Mouse (Mus musculus) ES-E14 (cell line): Measurements from ENCODE around the gene Stard7. TPM values are rescaled to one million over a fixed set of nuclear protein-coding genes. Genes with fewer than 3 reads are reported as not detected.

ENCODE experiments used
- DNase-seq: peaks from one replicate; pipeline ENCODE4 v3.0.0-alpha.2; 2013; ENCODE audit warnings: low read depth, low spot score
- H3K27ac ChIP-seq: 2 replicates; pipeline ENCODE4 v1.5.1; 2012; ENCODE audit warnings: low read depth, mild to moderate bottlenecking, low read length, moderate library complexity, mixed read lengths; ENCODE audit not compliant: poor library complexity, insufficient read depth, severe bottlenecking
- H3K36me3 ChIP-seq: 2 replicates; pipeline ENCODE4 v1.6.1; 2012; ENCODE audit warnings: mild to moderate bottlenecking, low read length, moderate library complexity, mixed read lengths; ENCODE audit not compliant: control insufficient read depth, poor library complexity, insufficient read depth, severe bottlenecking
- H3K4me1 ChIP-seq, 2 experiments: fragments of 150-350 bp in 1 of 2; sonication (generic) in 1 of 2; 2 replicates each; pipeline ENCODE4 v1.6.1; 2012; ENCODE audit warnings: low read length in 2 of 2, mild to moderate bottlenecking in 1 of 2, mixed read lengths in 1 of 2; ENCODE audit not compliant: control insufficient read depth in 2 of 2, insufficient read depth in 2 of 2, poor library complexity in 1 of 2
- H3K4me3 ChIP-seq, 2 experiments: fragments of 150-350 bp in 1 of 2; sonication (generic) in 1 of 2; 2 replicates each; pipeline ENCODE4 v1.5.1; 2012; ENCODE audit warnings: low read length in 2 of 2, low read depth in 1 of 2, mild to moderate bottlenecking in 1 of 2, mixed read lengths in 1 of 2; ENCODE audit not compliant: insufficient read depth in 1 of 2, poor library complexity in 1 of 2, severe bottlenecking in 1 of 2
- H3K9ac ChIP-seq: 2 replicates; pipeline ENCODE4 v1.6.1; 2012; ENCODE audit warnings: low read depth, mild to moderate bottlenecking, low read length, mixed read lengths; ENCODE audit not compliant: poor library complexity, insufficient read depth, severe bottlenecking
- H3K9me3 ChIP-seq: fragments of 150-350 bp; sonication (generic); 2 replicates; pipeline ENCODE4 v1.6.1; 2012; ENCODE audit warnings: low read depth, mild to moderate bottlenecking, low read length; ENCODE audit not compliant: control insufficient read depth, insufficient read depth
- CHD2 ChIP-seq: IDR thresholded peaks from 2 replicates; pipeline ENCODE4 v1.6.1; 2014; ENCODE audit warnings: mild to moderate bottlenecking, low read depth, low read length, inconsistent platforms
- HCFC1 ChIP-seq: IDR thresholded peaks from 2 replicates; pipeline ENCODE4 v1.6.1; 2012; ENCODE audit warnings: low read length, inconsistent platforms, borderline replicate concordance; ENCODE audit not compliant: insufficient read depth
- MAFK ChIP-seq: IDR thresholded peaks from 2 replicates; pipeline ENCODE4 v1.6.1; 2014; ENCODE audit warnings: mild to moderate bottlenecking, low read depth, low read length, inconsistent platforms; ENCODE audit not compliant: insufficient read depth
- ZC3H11A ChIP-seq: IDR thresholded peaks from 2 replicates; pipeline ENCODE4 v1.6.1; 2012; ENCODE audit warnings: low read depth, mild to moderate bottlenecking, inconsistent platforms, low read length, borderline replicate concordance
- ZNF384 ChIP-seq: IDR thresholded peaks from 2 replicates; pipeline ENCODE4 v1.6.1; 2012; ENCODE audit warnings: low read depth, low read length, inconsistent platforms
- in situ Hi-C, 2 experiments: fragments of 600-800 bp; cut with MboI; formaldehyde crosslinking; loops; one replicate each; pipeline ENCODE4 v1.15.1; 2025; ENCODE audit warnings: low sequenced_read_pairs in 2 of 2, inconsistent platforms in 1 of 2; ENCODE audit not compliant: unreplicated experiment in 2 of 2
- total RNA-seq: library from RNA; depleted of rRNA; stranded (reverse); fragments of 300-350 nt; gene quantifications from 2 replicates; pipeline ENCODE4 v1.2.3, GENCODE M21; 2012

Gene Stard7
- total RNA-seq, 1 experiment: 40.7 TPM

DNA sequence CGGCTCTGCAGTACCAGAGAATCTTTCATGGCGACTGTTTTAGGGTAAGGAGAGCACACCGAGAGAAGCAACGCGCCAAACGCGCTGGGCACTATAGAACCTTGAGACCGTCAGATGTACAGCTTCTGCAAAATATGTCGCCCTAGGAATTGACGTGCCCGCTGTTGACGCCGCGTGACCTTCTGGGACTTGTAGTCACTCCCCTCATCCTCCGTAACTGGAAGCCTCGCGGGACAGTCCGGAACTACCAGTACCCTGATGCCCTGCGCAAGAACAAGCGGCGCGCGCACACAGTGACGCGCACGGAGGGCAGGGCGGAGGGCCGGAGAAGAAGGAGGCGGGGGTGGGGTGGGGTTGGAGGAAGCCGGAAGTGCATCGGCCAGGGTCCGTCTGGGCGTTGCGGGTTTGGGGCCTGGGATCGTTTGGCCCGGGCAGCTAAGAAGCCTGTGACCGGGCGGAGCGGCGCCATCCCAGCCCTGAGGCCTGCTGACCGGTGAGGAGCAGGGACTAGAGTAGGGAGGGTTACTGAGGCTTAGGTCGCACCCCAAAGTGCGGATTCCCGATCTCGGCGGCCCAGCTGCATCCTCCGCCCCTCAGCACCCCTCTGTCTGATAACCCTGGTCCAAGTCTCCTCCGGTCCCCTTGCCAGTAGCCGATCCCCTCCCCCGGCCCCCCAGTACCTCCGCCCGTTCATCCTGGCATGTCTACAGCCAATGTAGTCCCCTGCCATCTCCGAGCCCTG lies 22.3 kb upstream of the Stard7 start, which contains the start of the genes Ciao1 and Tmem127:
Ciao1 (minus strand) TSS at position 225 of the 742 bp plus-strand sequence.
Tmem127 (plus strand) TSS at position 317 of the 742 bp plus-strand sequence.
- Histone ChIP-seq H3K36me3 (peaks cover 7% of the 10 kb centered on the region), H3K27ac (peak within 1 kb of the TSS; percentile 72), H3K4me1 (peaks cover 0 to 6% of the 10 kb centered on the region in 2 experiments; a peak in 2 of 4 replicates), H3K9me3 (no peaks in the 10 kb centered on the region), H3K4me3 (peak within 1 kb of the TSS; percentile 97 to 99), H3K9ac (peak within 1 kb of the TSS; percentile 96)
- in situ Hi-C loops: loop anchor here (25.0 kb wide), 2 partner anchors 1390 to 1865 kb away; partner anchors contain the start of gene Polr1b (in 1 of the 2)
- peak; percentile 99 for DNase-seq
- peak; percentile 98 for TF ChIP-seq HCFC1
- no peak for TF ChIP-seq ZNF384
- peak; percentile 95 for TF ChIP-seq CHD2
- TF ChIP-seq MAFK: no peak
- no peak for TF ChIP-seq ZC3H11A

DNA sequence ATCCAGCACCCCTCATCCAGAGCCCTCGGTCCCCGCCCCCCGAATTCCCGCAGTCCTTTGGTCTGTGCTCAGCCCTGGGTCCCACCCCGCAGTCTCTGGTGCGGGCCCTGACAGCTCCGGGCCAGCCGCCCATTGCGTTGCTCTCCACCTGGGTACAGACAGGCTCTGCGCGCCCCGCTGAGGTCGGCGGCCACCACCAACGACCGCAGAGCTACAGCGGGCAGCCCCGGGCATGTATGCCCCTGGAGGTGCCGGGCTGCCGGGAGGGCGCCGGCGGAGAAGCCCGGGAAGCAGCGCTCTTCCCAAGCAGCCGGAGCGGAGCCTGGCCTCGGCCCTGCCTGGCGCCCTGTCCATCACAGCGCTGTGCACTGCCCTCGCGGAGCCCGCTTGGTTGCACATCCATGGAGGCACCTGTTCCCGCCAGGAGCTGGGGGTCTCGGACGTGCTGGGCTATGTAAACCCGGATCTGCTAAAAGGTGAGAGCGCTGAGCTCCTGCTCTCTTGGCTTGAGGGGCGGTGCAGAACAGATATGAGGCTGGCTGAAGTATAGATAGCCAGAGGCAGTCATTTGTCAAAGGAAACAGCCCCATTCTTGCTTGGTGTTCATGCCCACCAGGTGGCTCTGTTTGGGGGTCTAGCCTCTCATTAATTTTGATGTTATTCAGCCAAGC lies 21.5 kb upstream of the Stard7 start:
- Histone ChIP-seq H3K36me3 (peaks cover 7% of the 10 kb centered on the region), H3K27ac (peak overlapping the region; percentile 72; the same call in 1 of the 2 replicates), H3K4me3 (peak overlapping the region; percentile 97 to 99), H3K9ac (peak overlapping the region; percentile 90), H3K4me1 (peaks cover 0 to 6% of the 10 kb centered on the region in 2 experiments; a peak in 2 of 4 replicates), H3K9me3 (no peaks in the 10 kb centered on the region)
- no peak for DNase-seq
- in situ Hi-C loops: loop anchor here (25.0 kb wide), 2 partner anchors 1389 to 1864 kb away; partner anchors contain the start of gene Polr1b (in 1 of the 2)
- TF ChIP-seq HCFC1 (no peak), CHD2 (no peak), ZC3H11A (no peak), MAFK (no peak), ZNF384 (no peak)

DNA sequence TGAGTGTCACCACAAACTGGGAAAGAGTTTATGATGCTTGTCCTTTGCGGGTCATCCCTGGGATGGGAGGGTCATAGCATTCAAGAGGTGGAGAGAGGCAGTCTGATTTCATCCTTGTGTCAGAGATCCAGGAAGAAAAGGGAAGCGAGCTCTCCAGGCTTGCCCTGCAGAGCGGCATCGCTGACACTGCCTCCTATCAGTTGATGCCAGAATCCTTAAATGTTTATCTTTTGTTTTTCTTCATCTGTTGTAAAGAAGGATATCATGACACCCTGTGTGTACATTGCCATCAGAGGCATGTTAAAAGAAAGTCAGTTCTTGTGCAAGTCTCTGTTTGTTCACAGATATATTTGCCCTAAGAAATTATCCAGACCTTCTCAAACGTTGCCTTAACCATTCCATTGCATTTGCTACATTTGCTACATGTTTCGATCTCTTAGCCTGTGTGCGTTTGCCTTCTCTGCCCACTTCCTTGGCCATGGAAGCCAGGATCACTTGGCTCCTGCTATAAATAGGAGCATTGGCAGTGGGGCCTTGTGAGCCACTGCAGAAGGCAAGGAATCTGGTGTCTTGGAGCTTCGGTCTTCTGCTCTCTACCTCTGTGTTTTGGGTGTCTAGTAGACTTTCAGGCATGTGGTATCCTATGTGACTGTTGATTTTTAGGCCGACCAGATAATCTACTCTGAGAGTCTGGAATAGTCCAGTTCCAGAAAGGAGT lies 19.6 kb upstream of the Stard7 start:
- H3K27ac ChIP-seq: no peak overlapping the region
- no peak overlapping the region for H3K4me3 ChIP-seq
- H3K9ac ChIP-seq: no peak overlapping the region
- in situ Hi-C loops: no loop called here
- H3K9me3 ChIP-seq: no peaks in the 10 kb centered on the region
- peaks cover 0 to 6% of the 10 kb centered on the region in 2 experiments; a peak in 2 of 4 replicates for H3K4me1 ChIP-seq
- no peaks in the 10 kb centered on the region; the same call in 1 of the 2 replicates for H3K36me3 ChIP-seq
- DNase-seq: no peak
- TF ChIP-seq ZC3H11A (no peak), CHD2 (no peak), MAFK (no peak), HCFC1 (no peak), ZNF384 (no peak)

DNA sequence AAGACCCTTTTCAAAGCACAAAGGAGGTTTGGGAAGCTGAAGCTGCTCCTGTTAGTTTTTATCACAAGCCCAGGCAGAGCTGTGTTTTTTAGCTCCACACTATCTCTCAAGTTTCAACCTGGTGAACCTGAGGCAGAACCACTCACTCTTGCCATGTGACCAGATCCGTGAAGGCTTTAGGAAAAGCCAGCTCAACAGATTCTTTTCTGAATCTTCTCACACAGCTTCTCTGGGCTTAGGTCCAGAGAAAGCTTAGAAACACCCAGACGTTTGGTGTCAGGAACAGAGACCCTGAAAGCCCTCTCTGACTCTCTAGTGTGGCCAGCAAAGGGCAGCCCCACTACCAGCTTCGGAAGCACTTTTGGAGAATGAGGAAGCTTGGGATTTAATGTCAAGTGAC lies 18.6 kb upstream of the Stard7 start:
- DNase-seq: no peak
- Histone ChIP-seq H3K4me1 (peaks cover 0 to 6% of the 10 kb centered on the region in 2 experiments; a peak in 2 of 4 replicates), H3K9me3 (no peaks in the 10 kb centered on the region), H3K4me3 (no peak overlapping the region), H3K9ac (no peak overlapping the region), H3K27ac (no peak overlapping the region), H3K36me3 (peaks cover 2% of the 10 kb centered on the region; the same call in 1 of the 2 replicates)
- in situ Hi-C loops: no loop called here
- TF ChIP-seq ZC3H11A: no peak
- no peak for TF ChIP-seq MAFK
- no peak for TF ChIP-seq HCFC1
- TF ChIP-seq ZNF384: no peak
- TF ChIP-seq CHD2: no peak
